Mouse (Mus musculus) adrenal gland (tissue): ENCODE results near the gene 9330161L09Rik.
"Not testable (repeated sequence)": the region's sequence is repeated elsewhere in the genome, so short reads cannot be mapped to it uniquely, and the experiment has no call there.

Source experiments
- intact Hi-C: fragments of 180-260 bp; cut with DNase I; formaldehyde crosslinking; loops from one replicate; pipeline ENCODE4 v1.15.1; 2025
- long read RNA-seq, 2 experiments: library from polyadenylated mRNA; unstranded; transcript quantifications; one replicate each; pipeline ENCODE4 v2.0.0; 2020; ENCODE audit warnings: borderline replicate concordance in 1 of 2; ENCODE audit not compliant: insufficient replicate concordance in 1 of 2

Gene 9330161L09Rik
- long read RNA-seq, experiment 1 = 0 reads
- long read RNA-seq, experiment 2 = 0 reads

GRCm38 (mm10) chr12:103407720-103408119 lies at the start of gene 9330161L09Rik:
9330161L09Rik (minus strand) TSS chr12:103407820.
- intact Hi-C loops = no loop called here

GRCm38 (mm10) chr12:103457140-103457539 lies 49.5 kb upstream of the 9330161L09Rik start, which contains the start of gene Ifi27l2b:
Ifi27l2b (minus strand) TSS chr12:103457223.
- intact Hi-C loops = no loop called here

GRCm38 (mm10) chr12:103456727-103457126 lies 49.1 kb upstream of the 9330161L09Rik start:
- intact Hi-C loops = not testable (repeated sequence)

GRCm38 (mm10) chr12:103453361-103453760 lies 45.7 kb upstream of the 9330161L09Rik start:
- intact Hi-C loops = no loop called here

GRCm38 (mm10) chr12:103445060-103445459 lies 37.4 kb upstream of the 9330161L09Rik start:
- intact Hi-C loops = no loop called here

GRCm38 (mm10) chr12:103444261-103444660 lies 36.6 kb upstream of the 9330161L09Rik start:
- intact Hi-C loops = not testable (repeated sequence)

DNA sequence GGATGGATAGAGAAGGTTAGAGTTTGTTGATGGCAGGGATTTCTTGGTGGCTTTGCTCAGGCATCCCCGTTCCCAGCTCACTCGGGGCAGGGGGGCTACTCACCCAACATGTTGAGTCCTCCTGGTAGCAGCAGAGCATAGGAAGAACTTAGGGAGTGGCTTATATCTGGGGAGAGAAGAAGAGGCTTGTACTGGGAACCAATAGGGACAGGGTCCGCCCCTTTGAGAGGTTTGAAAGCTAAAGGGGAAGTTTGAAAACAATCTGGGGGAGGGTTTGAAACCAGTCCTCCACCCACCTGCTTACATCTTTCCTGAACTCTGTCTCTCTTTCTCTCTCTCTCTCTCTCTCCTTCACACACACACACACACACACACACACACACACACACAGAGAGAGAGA lies 35.9 kb upstream of the 9330161L09Rik start, which contains the start of gene Ifi27l2a:
Ifi27l2a (minus strand) TSS at position 157 of the 400 bp plus-strand sequence.
- intact Hi-C loops = no loop called here

- intact Hi-C loops = no loop called here
Measured at GRCm38 (mm10) chr12:103437601-103438000, 30.0 kb upstream of the 9330161L09Rik start.

- intact Hi-C loops = no loop called here
Measured at GRCm38 (mm10) chr12:103434861-103435260, 27.2 kb upstream of the 9330161L09Rik start.

- intact Hi-C loops = no loop called here
Measured at GRCm38 (mm10) chr12:103433986-103434731, 26.5 kb upstream of the 9330161L09Rik start, which contains the start of gene Ifi27. Ifi27 (plus strand) TSS chr12:103434211.

GRCm38 (mm10) chr12:103433430-103433829 lies 25.8 kb upstream of the 9330161L09Rik start:
- intact Hi-C loops = no loop called here

GRCm38 (mm10) chr12:103426710-103427109 lies 19.1 kb upstream of the 9330161L09Rik start:
- intact Hi-C loops = loop anchor here (1.0 kb wide), 1 partner anchor 67 kb away; no protein-coding TSS in a partner anchor

DNA sequence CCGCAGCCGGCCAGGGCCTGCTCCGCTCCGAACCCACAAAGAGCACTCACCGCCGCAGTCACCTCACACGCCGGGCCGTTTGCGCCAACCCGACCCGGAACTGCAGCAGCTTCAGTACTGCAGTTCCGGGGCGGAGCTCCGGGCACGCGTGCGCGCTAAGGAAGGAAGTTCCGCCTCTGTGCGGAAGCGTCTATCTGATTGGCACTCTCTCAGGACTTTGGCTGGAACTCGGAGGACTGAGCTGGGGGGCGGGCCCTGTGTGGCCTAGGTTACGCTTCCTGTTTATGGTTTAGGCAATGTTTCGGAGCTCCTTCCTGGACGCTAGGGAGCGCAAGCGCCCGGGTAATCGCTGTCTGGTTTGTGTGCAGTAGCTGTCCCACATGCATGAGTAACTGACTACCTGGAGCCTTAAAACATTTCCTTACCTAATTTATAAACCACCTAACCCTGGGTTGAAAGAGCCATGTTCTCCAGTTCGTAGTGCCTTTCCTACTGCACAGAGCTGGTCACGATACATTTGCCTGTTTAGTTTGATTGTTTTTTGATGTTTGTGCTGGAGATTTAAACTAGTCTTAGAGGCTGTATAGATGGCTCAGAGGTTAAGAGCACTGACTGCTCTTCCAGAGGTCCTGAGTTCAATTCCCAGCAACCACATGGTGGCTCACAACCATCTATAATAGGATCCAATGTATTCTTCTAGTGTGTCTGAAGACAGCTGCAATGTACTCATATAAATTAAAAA lies 18.3 kb upstream of the 9330161L09Rik start, which contains the start of gene Ddx24:
Ddx24 (minus strand) TSS at position 102 of the 742 bp plus-strand sequence.
- intact Hi-C loops = loop anchor here (1.0 kb wide), 1 partner anchor 67 kb away; no protein-coding TSS in a partner anchor

DNA sequence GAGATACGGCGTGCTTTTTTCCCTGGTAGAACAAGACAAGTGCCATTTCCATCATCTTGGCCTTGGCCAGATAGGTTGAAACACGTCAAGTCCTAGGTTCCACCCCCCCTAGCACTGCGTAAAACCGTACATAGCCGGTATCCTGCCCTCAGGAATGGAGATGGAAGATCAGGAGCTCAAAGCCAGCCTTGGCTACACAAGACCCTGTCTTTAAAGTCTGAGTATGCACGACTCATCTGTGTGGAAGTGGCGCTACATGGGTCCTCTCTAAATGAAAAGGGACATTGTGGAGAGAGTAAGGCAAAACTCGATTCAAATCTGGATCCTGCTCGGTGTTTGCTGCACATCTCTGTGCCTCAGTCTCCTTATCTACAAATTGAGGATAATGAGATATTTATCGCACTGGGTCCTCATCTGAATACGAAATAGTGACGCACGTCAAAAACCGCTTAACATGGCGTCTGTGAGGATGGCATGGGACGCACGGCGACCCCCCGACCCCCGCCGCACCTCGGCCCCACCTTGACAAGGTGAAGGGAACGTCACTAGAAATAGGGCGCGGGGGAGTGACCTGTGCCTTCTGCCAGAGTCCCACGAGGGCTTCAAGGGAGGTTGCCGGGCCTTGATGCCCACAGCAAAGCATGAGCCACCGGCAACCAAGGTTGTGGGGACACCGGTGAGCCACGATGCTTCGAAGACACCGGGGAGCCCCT lies 17.6 kb upstream of the 9330161L09Rik start:
- intact Hi-C loops = no loop called here

GRCm38 (mm10) chr12:103408144-103408543 lies 524 bp upstream of the 9330161L09Rik start:
- intact Hi-C loops = no loop called here

DNA sequence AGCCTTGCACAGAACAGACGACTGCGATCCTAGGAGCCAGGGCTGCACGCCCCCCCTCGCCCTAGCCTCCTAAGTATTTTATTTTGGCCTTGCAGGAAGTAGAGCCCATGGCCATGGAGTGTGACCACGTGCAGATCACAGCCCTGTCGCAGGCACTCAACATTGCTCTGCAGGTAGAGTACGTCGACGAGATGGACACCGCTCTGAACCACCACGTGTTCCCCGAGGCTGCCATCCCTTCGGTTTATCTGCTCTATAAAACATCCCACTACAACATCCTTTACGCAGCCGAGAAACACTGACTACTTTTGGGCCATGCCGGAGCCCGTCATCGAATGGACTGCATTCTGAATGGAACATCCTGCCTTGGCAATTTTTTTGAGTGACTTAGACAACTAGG lies 3.5 kb downstream of the 9330161L09Rik start:
- intact Hi-C loops = no loop called here

GRCm38 (mm10) chr12:103396751-103397150 lies 10.9 kb downstream of the 9330161L09Rik start:
- intact Hi-C loops = no loop called here

GRCm38 (mm10) chr12:103395486-103396275 lies 11.9 kb downstream of the 9330161L09Rik start:
- intact Hi-C loops = no loop called here

DNA sequence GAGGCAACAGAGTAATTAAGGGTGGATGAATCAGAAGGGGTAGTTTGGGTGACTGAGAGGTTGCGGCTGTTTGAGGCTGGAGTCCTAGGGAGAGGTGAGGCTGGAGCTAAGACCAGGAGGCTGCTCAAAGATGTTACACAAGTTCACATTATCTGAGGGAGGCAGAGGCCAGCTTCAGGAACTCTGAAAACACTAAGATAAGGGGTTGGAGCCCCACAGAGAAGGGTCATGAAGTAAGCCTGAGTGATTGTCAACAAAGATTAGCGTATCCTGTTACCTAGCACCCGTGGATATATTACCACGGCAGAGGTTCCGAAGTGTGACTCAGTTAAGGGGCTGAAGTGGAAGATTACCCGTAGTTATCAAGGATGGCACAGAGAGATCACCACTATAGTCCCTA lies 14.1 kb downstream of the 9330161L09Rik start:
- intact Hi-C loops = no loop called here

DNA sequence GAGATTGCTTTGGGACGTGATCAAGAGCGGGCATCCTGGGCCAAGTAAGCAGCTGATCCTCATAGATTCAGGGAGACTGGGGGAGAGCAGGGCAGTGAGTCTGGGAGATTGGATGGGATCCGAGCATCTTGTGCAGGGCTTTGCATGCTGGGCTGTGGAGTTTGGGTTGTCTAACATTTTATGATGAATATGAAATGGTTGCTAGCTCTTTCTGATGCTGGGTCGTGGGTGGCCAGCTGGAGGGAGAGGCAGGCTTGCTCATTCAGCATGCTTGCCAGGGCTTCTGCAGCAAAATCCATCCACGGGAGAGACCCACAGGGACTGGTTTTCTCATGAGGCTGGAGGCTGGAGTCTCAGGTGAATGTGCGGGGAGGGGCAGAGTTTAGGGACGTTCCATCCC lies 16.5 kb downstream of the 9330161L09Rik start:
- intact Hi-C loops = no loop called here
